Mouse (Mus musculus) cortical plate, adult 2 months (tissue): ENCODE data around the gene Mcl1.

Experiments used
- CTCF ChIP-seq: fragments of 200-500 bp; IDR thresholded peaks from 2 replicates; pipeline ENCODE4 v1.5.1; 2011; ENCODE audit warnings: mild to moderate bottlenecking, control low read depth, low read length; ENCODE audit not compliant: insufficient read depth; ENCODE audit errors: extremely low read depth
- POLR2A ChIP-seq: fragments of 200-500 bp; IDR thresholded peaks from 2 replicates; pipeline ENCODE4 v1.6.1; 2011; ENCODE audit warnings: mild to moderate bottlenecking, low read length, control low read depth; ENCODE audit not compliant: insufficient read depth; ENCODE audit errors: extremely low read depth

DNA sequence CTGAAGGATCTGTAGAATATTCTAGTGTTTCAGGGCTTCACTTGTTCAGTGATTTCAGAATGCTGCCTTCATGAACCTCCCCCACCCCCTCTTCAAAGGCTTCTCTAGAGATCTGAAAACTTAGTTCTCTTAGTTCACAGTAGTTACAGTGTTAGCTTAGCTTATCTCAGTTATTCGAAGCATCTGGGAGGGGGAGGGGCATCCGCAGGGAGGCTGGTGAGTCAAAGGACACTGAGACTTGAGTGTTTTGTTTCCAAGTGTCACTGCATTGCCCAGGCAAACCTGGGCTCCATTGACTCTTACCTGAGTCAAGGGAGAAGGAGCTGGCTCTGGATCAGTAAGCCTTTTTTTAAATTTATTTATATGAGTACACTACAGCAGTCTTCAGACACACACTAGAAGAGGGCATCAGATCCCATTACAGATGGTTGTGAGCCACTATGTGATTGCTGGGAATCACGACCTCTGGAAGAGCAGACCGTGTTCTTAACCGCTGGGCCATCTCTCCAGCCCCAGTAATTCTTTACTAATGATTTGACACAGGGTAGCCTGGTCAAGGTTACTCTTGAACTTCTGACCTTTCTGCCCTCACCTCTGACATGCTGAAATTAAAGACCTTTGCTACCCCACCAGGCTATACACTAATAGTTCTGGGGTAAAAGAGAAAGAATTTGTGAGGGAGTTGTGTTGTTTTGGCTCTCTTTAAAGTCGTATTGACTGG lies 7.7 kb downstream of the Mcl1 start:
- no peak for TF ChIP-seq CTCF
- TF ChIP-seq POLR2A: no peak
